Mouse (Mus musculus): Measurements from ENCODE around the gene Klk1b24.
"Not testable (repeated sequence)": the region's sequence is repeated elsewhere in the genome, so short reads cannot be mapped to it uniquely, and the experiment has no call there.

Klk1b24 gene

DNA sequence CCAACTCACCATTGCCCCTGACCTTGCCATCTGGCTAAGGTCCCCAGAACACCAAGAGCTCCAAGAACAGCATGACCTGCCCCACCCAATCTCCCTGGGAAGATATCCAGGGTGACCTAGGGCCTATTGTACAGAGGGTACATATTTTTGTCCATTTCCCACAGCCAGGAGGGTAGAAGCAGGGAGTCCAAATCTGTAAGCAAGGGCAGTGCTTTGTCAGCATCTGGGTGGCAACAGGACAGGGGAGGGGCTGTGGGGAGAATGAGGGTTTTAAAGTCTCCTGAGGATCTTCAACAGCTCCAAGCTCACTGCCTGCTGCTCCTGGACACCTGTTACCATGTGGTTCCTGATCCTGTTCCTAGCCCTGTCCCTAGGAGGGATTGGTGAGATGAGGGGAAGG is at the start of gene Klk1b24:
TSS of gene Klk1b24 (plus strand) at position 301 of the 400 bp plus-strand sequence.
- DNase-seq (ENCODE audit: low spot score in 2 of 2) = not testable (repeated sequence)

DNA sequence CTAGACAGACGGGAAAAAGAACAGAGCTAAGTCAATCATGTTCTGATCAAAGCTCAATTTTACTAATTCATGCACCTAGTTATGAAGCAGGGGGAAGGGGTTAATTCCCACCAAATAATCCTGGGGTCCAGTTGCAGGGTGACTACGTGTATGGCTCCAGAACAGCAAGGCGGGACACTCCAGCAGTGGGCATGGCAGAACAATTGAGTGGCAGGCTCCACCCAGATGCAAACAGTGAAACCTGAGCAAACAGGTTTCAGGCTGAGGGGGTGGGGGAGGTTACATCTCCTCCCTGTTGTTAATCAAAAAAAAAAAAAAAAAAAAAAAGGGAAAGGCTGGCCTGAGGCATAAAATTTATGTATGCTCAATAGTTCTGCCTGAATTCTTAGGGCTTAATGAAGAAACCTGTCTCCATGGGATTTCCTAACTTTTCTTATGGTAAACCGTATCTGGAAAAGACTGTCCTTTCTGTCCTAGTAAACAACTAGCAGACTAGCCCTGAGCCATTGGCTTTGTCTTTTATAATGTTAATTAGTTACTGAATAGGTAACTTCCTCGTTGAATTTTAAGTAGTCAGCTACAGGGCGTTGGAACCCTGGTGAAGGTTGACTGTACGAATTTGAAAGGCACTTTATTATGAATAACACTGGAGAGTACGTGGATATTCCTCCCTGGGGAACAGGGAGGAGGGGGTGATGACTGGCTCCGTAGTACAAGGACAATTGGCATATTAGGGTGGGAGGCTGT is 8.6 kb upstream of the Klk1b24 start:
- DNase-seq (ENCODE audit: low spot score in 2 of 2) = peak in 1 of 2 experiments; percentile 20

GRCm38 (mm10) chr7:44186516-44186915 is 1.5 kb upstream of the Klk1b24 start:
- not testable (repeated sequence) for DNase-seq (ENCODE audit: low spot score in 2 of 2)

GRCm38 (mm10) chr7:44193466-44193865 is 5.4 kb downstream of the Klk1b24 start:
- DNase-seq (ENCODE audit: low spot score in 2 of 2) = not testable (repeated sequence)

DNA sequence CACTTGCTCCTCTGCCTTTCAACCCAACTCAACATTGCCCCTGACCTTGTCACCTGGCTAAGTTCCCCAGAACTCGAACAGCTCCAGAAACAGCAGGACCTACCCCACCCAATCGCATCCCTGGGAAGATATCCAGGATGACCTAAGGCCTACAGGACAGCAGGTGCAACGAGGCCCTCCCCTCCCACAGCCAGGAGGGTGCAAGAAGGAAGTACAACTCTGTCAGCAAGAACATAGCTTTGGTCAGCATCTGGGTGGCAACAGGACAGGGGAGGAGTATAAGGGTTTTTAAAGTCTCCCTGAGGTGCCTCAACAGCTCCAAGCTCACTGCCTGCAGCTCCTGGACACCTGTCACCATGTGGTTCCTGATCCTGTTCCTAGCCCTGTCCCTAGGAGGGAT is 9.9 kb downstream of the Klk1b24 start, which contains the start of gene Klk1b3:
TSS of gene Klk1b3 (plus strand) at position 301 of the 400 bp plus-strand sequence.
- no peak for DNase-seq (ENCODE audit: low spot score in 2 of 2)

DNA sequence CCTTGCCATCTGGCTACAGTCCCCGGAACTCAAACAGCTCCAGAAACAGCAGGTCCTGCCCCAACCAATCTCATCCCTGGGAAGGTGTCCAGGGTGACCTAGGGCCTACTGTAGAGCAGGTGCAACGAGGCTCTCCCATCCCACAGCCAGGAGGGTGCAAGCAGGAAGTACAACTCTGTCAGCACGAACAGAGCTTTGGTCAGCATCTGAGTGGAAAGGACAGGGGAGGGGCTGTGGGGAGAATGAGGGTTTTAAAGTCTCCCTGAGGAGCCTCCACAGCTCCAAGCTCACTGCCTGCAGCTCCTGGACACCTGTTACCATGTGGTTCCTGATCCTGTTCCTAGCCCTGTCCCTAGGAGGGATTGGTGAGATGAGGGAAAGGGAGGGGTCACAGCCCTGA is 19.1 kb downstream of the Klk1b24 start, which contains the start of gene Klk1b4:
TSS of gene Klk1b4 (plus strand) at position 301 of the 400 bp plus-strand sequence.
- DNase-seq (ENCODE audit: low spot score in 2 of 2) = not testable (repeated sequence)

- DNase-seq (ENCODE audit: low spot score in 2 of 2) = no peak
These were observed 20.3 kb downstream of the Klk1b24 start for GRCm38 (mm10) chr7:44208307-44208706.

- no peak for DNase-seq (ENCODE audit: low spot score in 2 of 2)
These were observed 27.6 kb downstream of the Klk1b24 start, which contains the start of gene Klk1b5 for GRCm38 (mm10) chr7:44215645-44216044. TSS of gene Klk1b5 (plus strand) at chr7:44215945.

- DNase-seq (ENCODE audit: low spot score in 2 of 2) = not testable (repeated sequence)
These were observed 33.6 kb downstream of the Klk1b24 start for GRCm38 (mm10) chr7:44221601-44222000.

DNA sequence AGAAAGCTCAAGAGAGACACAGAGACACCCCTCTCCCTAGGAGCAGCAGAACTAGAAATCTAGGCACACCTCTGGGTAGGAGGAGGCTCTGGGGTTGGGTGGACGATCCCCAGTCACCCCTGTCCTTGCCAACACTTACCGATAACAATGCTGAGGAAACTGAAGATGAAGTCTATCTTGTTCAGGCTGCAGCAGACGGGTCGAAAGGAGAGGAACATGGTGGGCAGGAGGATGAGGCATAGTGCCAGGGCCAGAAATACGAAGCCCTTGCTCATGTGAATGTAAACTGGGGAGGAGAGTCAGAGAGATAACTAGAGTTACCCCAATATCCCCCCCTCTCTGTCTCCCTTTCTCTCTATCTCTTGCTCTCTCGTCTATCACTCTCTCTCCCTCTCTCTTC is 34.3 kb downstream of the Klk1b24 start:
- not testable (repeated sequence) for DNase-seq (ENCODE audit: low spot score in 2 of 2)

GRCm38 (mm10) chr7:44225076-44225475 is 37.0 kb downstream of the Klk1b24 start, which contains the start of gene Klk1:
TSS of gene Klk1 (plus strand) at chr7:44225360.
- DNase-seq (ENCODE audit: low spot score in 2 of 2) = no peak

DNA sequence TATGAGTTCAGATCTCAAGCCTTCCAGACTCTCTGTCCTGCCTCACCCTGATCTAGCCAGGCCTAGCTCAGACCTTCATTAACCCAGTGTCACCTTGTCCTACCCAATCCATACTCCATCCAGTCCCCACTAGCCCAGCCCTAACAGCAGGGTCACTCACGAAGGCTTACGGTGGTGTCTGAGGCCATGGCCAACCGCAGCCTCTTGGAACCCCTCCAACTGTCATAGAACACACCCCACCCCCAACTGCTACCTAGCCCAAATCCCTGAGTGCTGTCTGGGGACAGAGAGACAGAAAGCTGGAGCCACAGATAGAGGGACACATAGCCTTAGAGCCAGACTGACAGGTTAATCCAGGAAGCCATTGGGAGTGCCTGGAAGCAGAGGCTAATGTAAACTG is 47.9 kb downstream of the Klk1b24 start, which contains the start of gene Gm36864:
TSS of gene Gm36864 (plus strand) at position 269 of the 400 bp plus-strand sequence.
- DNase-seq (ENCODE audit: low spot score in 2 of 2) = no peak

GRCm38 (mm10) chr7:44239913-44240312 is 51.9 kb downstream of the Klk1b24 start:
- no peak for DNase-seq (ENCODE audit: low spot score in 2 of 2)

DNA sequence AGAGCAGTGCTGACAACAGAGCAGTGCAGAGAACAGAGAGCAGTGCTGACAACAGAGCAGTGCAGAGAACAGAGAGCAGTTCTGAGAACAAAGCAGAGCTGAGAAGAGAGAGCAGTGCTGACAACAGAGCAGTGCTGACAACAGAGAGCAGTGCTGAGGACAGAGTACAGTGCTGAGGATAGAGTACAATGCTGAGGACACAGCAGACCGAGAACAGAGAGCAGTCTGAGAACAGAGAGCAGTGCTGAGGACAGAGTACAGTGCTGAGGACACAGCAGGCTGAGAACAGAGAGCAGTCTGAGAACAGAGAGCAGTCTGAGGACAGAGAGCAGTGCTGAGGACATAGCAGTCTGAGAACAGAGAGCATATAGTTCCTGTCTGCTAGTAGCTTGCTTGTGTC is 52.7 kb downstream of the Klk1b24 start:
- no peak for DNase-seq (ENCODE audit: low spot score in 2 of 2)

DNA sequence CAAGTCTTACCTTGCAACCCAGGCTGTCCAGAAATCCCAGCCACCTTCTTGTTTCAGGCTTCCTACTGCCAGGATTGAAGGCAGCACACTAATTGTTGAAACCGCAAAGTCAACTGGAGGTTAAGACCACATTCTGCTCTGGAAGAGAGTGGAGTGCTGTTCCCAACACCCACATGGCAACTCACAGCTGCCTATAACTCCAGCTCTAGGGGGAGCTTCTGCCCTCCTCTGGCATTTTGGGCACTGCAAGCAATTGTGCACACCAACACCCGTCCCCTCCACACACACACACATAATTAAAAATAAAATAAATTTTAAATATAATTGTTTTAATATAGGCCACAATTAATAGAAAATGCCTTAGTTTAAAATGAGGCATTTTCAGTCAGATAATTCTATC is 53.1 kb downstream of the Klk1b24 start:
- DNase-seq (ENCODE audit: low spot score in 2 of 2) = no peak

Data from spleen, postnatal 4 days (tissue).